Mouse (Mus musculus) stomach, embryonic 15.5 days (tissue): ENCODE measurements around the gene Gm38100. TPM values are rescaled to one million over a fixed set of nuclear protein-coding genes. Genes with fewer than 3 reads are reported as not detected.

Experiments
- ATAC-seq: fragments of 200-750 bp; cut with Nextera tagmentation; 2 replicates; pipeline ENCODE4 v1.8.0; 2017; ENCODE audit warnings: low read depth, moderate number of reproducible peaks, moderate TSS enrichment; ENCODE audit not compliant: insufficient read depth, low FRiP score
- H3K27ac ChIP-seq: fragments of 300-500 bp; sonication (generic); 2 replicates; pipeline ENCODE4 v1.5.1; 2015; ENCODE audit warnings: mild to moderate bottlenecking, inconsistent platforms
- H3K27me3 ChIP-seq: fragments of 300-500 bp; sonication (generic); replicated peaks from 2 replicates; pipeline ENCODE4 v1.6.1; 2015; ENCODE audit warnings: inconsistent platforms
- H3K36me3 ChIP-seq: fragments of 300-500 bp; sonication (generic); 2 replicates; pipeline ENCODE4 v1.6.1; 2015; ENCODE audit warnings: inconsistent platforms
- H3K4me1 ChIP-seq: fragments of 300-500 bp; sonication (generic); 2 replicates; pipeline ENCODE4 v1.6.1; 2015; ENCODE audit warnings: inconsistent platforms
- H3K4me2 ChIP-seq: fragments of 300-500 bp; sonication (generic); 2 replicates; pipeline ENCODE4 v1.6.1; 2015; ENCODE audit warnings: mild to moderate bottlenecking, inconsistent platforms
- H3K4me3 ChIP-seq: fragments of 300-500 bp; sonication (generic); replicated peaks from 2 replicates; pipeline ENCODE4 v1.5.1; 2015; ENCODE audit warnings: inconsistent platforms
- H3K9ac ChIP-seq: fragments of 300-500 bp; sonication (generic); 2 replicates; pipeline ENCODE4 v1.6.1; 2015; ENCODE audit warnings: inconsistent platforms
- H3K9me3 ChIP-seq: fragments of 300-500 bp; sonication (generic); 2 replicates; pipeline ENCODE4 v1.6.1; 2016; ENCODE audit warnings: inconsistent platforms
- WGBS: fragments of 180-500 bp; shearing (Covaris S2); methylation state at CpG from one replicate; pipeline ENCODE4 v1.1.7; 2015; 5-methylcytosine and 5-hydroxymethylcytosine counted together
- polyA plus RNA-seq: library from polyadenylated mRNA; unstranded; fragments of >200 nt; fragmentation: Nextera tagmentation; extraction: Ambion mirVana; gene quantifications from 2 replicates; pipeline ENCODE4 v1.2.1, GENCODE M21; 2015

Gm38100 gene
- polyA plus RNA-seq, 1 experiment from 2014 or later = 0.10 TPM

DNA sequence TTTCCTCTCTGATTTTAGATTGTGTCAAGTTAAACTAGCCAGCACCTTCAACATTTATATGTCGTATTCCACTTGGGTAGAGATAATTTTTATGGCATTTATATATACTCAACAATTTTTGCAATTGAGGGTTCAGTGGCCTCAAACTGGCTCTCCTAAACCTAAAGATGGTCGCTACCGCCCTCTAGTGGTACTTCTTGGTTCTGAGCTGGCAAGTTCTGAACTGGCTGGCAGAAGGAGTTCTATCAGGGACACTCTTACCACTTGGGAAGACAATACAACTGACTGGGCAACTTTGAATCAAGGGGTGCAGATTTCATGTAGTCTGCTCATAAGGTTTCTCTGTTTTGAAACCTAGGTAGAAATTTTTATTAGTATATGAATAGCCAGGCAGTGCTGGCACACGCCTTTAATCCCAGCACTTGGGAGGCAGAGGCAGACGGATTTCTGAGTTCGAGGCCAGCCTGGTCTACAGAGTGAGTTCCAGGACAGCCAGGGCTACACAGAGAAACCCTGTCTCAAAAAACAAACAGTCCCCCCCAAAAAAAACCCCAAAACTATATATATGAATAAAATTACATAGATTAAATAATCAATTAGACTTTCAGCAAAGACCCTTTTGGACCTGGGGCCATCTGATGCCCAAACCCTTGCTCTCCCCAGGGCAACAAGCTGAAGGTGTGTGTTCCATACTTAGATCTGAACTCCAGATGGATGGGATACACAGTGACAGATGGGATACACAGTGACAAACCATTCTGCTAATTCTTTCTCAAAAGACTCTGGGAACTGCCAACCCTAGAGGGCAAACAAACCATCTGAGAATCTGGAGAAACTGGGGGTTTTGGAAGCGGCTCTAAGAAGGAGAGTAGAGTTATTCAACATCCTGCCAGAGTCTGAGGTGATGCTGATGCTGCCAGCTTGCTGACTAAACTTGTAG, 4.0 kb downstream of the Gm38100 start:
- Histone ChIP-seq H3K4me3 (no peak overlapping the region), H3K4me1 (no peaks in the 10 kb centered on the region), H3K9ac (no peak overlapping the region), H3K9me3 (no peaks in the 10 kb centered on the region), H3K4me2 (no peak overlapping the region), H3K27ac (no peak overlapping the region), H3K27me3 (no peaks in the 10 kb centered on the region), H3K36me3 (no peaks in the 10 kb centered on the region)
- ATAC-seq = 0 out of 2 replicates have a peak, but pooled peaks have one; percentile 27
- WGBS = 48% methylated on average over 7 of the region's 7 CpGs

DNA sequence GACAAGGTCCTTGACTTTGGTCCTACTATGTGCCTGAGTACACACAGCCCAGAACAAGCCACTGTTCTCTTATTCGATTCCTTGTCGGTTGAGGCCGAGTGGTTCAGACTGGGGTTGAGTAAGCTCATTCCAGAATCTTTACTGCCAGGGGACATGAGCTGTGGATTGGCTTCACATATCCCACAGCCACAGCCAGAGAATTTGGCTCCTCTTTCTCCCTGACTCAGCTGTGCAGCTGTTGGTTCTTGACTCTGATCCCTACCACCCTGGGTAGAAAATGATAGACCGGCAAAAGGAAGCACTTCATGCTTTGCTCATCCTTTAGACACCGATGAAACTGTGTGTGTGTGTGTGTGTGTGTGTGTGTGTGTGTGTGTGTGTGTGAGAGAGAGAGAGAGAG, 11.3 kb downstream of the Gm38100 start:
- H3K36me3 ChIP-seq = no peaks in the 10 kb centered on the region
- 83% methylated on average over 5 of the region's 5 CpGs for WGBS
- no peak overlapping the region for H3K4me3 ChIP-seq
- no peak overlapping the region for H3K4me2 ChIP-seq
- H3K27ac ChIP-seq = no peak overlapping the region
- H3K27me3 ChIP-seq = no peaks in the 10 kb centered on the region
- no peak for ATAC-seq
- H3K9ac ChIP-seq = no peak overlapping the region
- no peaks in the 10 kb centered on the region for H3K4me1 ChIP-seq
- H3K9me3 ChIP-seq = no peaks in the 10 kb centered on the region

DNA sequence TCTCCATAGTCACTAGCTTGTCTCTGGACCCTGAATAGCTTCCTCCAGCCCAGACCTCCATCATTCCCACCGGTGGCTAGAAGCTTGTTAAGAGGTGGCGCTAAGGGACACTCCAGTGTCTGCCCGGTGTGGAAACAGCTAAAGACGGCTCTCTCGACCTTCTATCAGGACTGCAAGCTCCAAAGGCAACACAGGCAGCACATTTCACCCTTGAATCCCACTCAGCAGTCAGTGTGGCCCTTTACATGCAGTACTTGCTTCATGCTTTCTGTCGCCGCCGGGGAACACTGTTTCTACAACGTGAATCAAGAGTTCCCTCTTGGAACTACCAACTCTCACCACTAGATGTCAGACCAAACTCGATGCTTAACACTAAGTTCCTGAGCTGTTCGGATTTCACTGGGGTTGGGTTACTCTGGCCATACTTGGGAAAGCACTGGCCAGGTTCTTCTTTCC, 16.2 kb downstream of the Gm38100 start:
- H3K36me3 ChIP-seq = no peaks in the 10 kb centered on the region
- H3K4me3 ChIP-seq = no peak overlapping the region
- 14% methylated on average over 11 of the region's 11 CpGs for WGBS
- no peaks in the 10 kb centered on the region for H3K9me3 ChIP-seq
- H3K27me3 ChIP-seq = no peaks in the 10 kb centered on the region
- H3K4me2 ChIP-seq = peak overlapping the region; percentile 46
- no peak overlapping the region for H3K27ac ChIP-seq
- ATAC-seq = peak; percentile 58; the same call in 1 of the 2 replicates
- H3K4me1 ChIP-seq = no peaks in the 10 kb centered on the region
- H3K9ac ChIP-seq = no peak overlapping the region

DNA sequence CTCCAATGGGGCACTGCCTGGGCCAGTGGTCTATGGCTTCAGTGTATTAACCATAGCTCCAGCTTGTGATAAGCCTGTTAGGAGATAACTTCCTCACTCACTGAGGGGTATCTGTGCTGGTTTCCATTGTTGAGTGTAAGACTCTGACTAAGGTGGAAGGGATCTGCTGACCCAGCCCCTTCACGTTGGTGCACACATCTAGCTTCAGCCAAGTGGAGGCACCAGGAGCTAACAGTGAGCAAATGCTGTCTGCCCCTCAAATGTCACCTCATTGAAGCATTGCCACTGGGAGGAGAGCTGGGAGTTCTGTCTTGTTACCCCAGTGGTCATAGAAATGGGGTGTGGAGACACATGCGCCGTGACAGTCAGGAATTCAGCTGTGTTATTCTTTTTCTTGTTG, 18.6 kb downstream of the Gm38100 start:
- Histone ChIP-seq H3K27ac (no peak overlapping the region), H3K9ac (no peak overlapping the region), H3K4me1 (no peaks in the 10 kb centered on the region), H3K4me2 (no peak overlapping the region), H3K4me3 (no peak overlapping the region), H3K36me3 (no peaks in the 10 kb centered on the region), H3K27me3 (no peaks in the 10 kb centered on the region), H3K9me3 (no peaks in the 10 kb centered on the region)
- 86% methylated on average over 3 of the region's 3 CpGs for WGBS
- ATAC-seq = no peak

DNA sequence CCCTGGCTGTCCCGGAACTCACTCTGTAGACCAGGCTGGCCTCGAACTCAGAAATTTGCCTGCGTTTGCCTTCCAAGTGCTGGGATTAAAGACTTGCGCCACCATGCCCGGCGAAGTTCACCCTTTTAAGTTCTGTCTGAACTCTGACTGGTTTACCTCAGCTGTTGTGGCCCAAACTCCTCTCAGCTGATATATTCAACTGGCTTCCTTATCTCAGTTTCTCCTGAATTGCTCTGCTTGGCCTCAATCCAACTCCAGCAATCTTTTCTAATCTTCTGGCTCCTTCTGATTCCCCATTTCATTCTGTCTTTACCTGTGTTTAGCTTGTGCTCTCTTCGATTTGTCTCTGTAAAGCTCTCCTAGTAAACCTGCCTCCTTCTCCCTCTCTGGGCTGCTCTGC, 23.0 kb downstream of the Gm38100 start:
- no peak overlapping the region for H3K4me2 ChIP-seq
- H3K4me1 ChIP-seq = no peaks in the 10 kb centered on the region
- H3K27ac ChIP-seq = no peak overlapping the region
- no peaks in the 10 kb centered on the region for H3K36me3 ChIP-seq
- no peaks in the 10 kb centered on the region for H3K9me3 ChIP-seq
- no peaks in the 10 kb centered on the region for H3K27me3 ChIP-seq
- H3K4me3 ChIP-seq = no peak overlapping the region
- WGBS = 86% methylated on average over 7 of the region's 7 CpGs
- no peak overlapping the region for H3K9ac ChIP-seq
- ATAC-seq = no peak

DNA sequence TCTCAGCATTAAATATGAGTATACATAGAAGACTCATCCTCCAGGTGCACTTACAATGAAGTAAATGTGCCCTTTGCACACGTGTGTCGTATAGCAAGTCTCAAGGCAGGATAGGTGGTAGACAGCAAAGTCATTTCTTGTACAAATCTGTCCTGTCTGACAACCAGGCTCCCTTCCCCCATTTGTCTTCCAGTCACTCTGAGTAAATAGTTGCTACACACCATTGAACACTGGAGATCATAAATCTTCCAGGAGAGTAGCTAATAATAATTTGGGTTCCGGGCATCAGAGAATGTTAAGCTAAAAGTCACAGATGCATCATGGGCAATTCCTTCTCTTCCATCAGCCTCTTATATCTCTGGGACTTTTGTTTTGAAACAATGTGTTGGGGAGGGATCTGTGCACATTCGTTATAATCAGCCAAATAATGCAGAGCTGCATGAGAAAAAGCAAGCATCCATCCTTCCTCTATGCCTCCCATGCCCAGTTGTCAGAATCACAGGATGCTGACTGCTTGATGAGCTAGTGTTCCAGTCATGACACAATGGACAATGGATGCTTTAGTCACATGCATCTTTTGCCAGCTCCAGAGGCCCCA, 26.7 kb downstream of the Gm38100 start:
- ATAC-seq = no peak
- Histone ChIP-seq H3K27ac (no peak overlapping the region), H3K4me2 (no peak overlapping the region), H3K9ac (no peak overlapping the region), H3K27me3 (no peaks in the 10 kb centered on the region), H3K36me3 (no peaks in the 10 kb centered on the region), H3K4me1 (no peaks in the 10 kb centered on the region), H3K9me3 (no peaks in the 10 kb centered on the region), H3K4me3 (no peak overlapping the region)
- 52% methylated on average over 4 of the region's 4 CpGs for whole genome bisulfite sequencing

DNA sequence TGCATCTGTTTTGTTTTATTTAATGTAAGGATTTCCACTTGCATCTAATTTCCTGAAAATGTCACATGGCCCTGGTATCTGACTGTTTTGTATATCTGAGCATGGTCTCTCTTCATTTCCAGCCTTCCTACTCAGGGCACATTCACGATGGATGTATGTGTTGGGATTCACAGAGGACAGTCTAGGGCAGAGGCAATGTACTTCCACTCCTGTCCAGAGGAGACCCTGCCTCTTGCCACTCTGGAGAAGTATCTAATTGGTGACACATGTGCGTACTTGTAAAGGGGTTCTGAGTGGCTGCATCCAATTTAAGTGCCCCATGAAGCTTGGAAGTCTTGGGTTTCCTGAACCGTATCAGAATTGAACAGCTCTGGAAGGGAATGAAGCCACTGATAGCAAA, 30.3 kb downstream of the Gm38100 start:
- ATAC-seq = no peak
- H3K27ac ChIP-seq = no peak overlapping the region
- 84% methylated on average over 3 of the region's 3 CpGs for WGBS
- H3K4me3 ChIP-seq = no peak overlapping the region
- no peaks in the 10 kb centered on the region for H3K27me3 ChIP-seq
- no peaks in the 10 kb centered on the region for H3K9me3 ChIP-seq
- H3K36me3 ChIP-seq = no peaks in the 10 kb centered on the region
- no peak overlapping the region for H3K9ac ChIP-seq
- H3K4me1 ChIP-seq = no peaks in the 10 kb centered on the region
- no peak overlapping the region for H3K4me2 ChIP-seq

DNA sequence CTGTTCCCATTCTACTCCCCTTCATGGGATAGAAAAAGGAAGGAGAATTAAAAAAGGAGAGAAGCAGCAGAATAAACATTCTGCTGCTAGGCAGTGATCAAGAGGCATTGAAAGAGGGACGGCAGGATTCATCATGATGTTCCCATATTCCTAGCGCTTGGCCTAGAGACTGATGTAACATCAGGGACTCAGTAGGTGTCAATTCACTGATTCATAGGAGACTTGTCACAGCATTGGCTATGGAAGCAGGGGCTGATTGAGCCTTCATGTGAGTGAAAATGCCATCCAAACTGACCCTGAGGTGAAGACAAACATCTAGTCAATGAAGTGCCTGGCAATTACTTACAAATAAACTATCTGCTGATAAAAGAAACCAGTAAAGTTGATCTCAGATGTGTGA, 30.7 kb downstream of the Gm38100 start:
- Histone ChIP-seq H3K9ac (no peak overlapping the region), H3K27me3 (no peaks in the 10 kb centered on the region), H3K4me1 (no peaks in the 10 kb centered on the region), H3K4me2 (no peak overlapping the region), H3K4me3 (no peak overlapping the region), H3K36me3 (no peaks in the 10 kb centered on the region), H3K27ac (no peak overlapping the region), H3K9me3 (no peaks in the 10 kb centered on the region)
- ATAC-seq = no peak
- 86% methylated on average over 2 of the region's 2 CpGs for WGBS

DNA sequence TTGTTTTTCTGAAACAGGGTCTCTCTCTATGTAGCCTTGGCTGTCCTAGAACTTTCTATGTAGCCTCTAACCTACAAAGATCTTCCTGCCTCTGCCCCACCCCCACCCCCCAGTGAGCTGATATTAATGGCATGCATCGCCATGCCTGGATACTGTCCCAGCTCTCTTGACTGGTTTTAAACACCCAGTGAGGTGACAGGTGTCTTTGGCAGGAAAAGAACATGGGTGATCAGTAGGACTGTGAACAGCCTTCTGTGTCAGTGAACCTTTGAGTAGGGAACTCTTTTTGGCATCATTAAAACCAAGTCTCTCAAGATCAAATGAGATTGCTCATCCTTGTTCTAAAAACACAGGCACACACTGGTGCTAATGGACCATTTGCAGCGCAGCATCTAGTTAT, 41.7 kb downstream of the Gm38100 start:
- no peaks in the 10 kb centered on the region for H3K27me3 ChIP-seq
- H3K4me2 ChIP-seq = no peak overlapping the region
- no peak overlapping the region for H3K27ac ChIP-seq
- no peak overlapping the region for H3K9ac ChIP-seq
- WGBS = 83% methylated on average over 2 of the region's 2 CpGs
- no peak for ATAC-seq
- H3K36me3 ChIP-seq = no peaks in the 10 kb centered on the region
- H3K4me3 ChIP-seq = no peak overlapping the region
- H3K9me3 ChIP-seq = no peaks in the 10 kb centered on the region
- H3K4me1 ChIP-seq = no peaks in the 10 kb centered on the region

DNA sequence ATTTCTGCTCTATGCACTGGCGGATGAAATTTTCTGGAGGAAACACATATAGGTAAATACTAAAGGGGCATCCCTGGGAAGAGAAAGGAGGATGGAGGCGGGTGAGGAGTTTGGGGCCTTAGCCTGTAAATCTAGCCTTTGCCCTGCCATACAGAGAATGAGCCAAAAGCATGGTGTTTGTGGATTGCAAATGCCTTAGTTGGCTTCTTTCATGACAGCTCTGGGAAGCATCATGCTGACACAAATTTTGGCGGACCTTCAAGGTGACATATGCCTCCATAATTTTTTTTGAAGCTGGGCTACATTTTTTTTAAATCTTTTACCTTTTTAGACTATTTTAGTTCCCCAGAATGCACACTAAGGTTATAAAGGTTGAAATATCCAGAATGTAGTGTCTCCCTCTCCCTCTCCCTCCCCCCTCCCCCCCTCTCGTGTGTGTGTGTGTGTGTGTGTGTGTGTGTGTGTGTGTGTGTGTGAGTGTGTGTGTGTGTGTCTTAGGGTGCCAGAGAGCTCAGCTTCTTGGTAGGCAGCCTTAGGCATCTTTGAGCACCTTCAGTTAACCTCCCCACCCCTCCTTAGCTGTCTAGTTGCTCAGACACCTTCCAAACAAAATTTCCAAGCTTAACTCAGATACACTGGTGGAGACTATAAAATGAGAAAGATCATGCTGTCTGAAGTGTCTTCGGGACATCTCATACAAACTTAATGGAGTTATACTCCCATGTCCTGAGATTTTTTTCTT, 47.0 kb downstream of the Gm38100 start:
- no peaks in the 10 kb centered on the region for H3K9me3 ChIP-seq
- no peak overlapping the region for H3K9ac ChIP-seq
- no peaks in the 10 kb centered on the region for H3K4me1 ChIP-seq
- no peak overlapping the region for H3K27ac ChIP-seq
- no peak overlapping the region for H3K4me3 ChIP-seq
- ATAC-seq = no peak
- no peak overlapping the region for H3K4me2 ChIP-seq
- WGBS = 78% methylated on average over 5 of the region's 5 CpGs
- H3K36me3 ChIP-seq = no peaks in the 10 kb centered on the region
- no peaks in the 10 kb centered on the region for H3K27me3 ChIP-seq

DNA sequence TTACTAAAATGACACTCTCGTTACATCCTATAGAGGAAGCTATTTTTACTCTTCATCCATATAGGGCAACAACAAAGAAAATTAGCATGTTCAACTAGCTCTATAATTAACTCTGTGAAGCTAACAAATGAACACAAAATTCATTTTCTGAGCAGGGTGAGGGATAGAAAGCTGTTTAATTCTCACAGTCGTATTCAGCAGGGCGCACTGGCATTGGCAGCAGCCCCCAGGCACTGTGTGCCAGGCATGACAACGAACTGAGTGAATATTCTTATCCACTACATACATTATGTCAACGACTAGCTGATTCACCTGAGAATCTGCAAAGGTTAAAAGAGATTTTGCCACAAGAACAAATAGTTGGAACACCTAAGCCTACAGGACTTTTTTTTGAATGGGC, 50.6 kb downstream of the Gm38100 start:
- no peaks in the 10 kb centered on the region for H3K36me3 ChIP-seq
- WGBS = 83% methylated on average over 5 of the region's 5 CpGs
- ATAC-seq = no peak

More for the DNA sequence above, 50.6 kb downstream of the Gm38100 start:
- no peak overlapping the region for H3K9ac ChIP-seq
- H3K9me3 ChIP-seq = no peaks in the 10 kb centered on the region
- H3K27me3 ChIP-seq = no peaks in the 10 kb centered on the region
- no peak overlapping the region for H3K27ac ChIP-seq
- no peak overlapping the region for H3K4me3 ChIP-seq
- no peak overlapping the region for H3K4me2 ChIP-seq
- H3K4me1 ChIP-seq = no peaks in the 10 kb centered on the region
